Mouse (Mus musculus) heart, adult 2 months (tissue): Measurements from ENCODE around the gene Ugt1a10. TPM values are rescaled to one million over a fixed set of nuclear protein-coding genes. Genes with fewer than 3 reads are reported as not detected.
"Not testable (repeated sequence)": the region's sequence is repeated elsewhere in the genome, so short reads cannot be mapped to it uniquely, and the experiment has no call there.

ENCODE experiments used
- DNase-seq, 2 experiments: peaks; one replicate each; pipeline ENCODE4 v3.0.0; 2021
- H3K27ac ChIP-seq: fragments of 200-600 bp; 2 replicates; pipeline ENCODE4 v1.8.1; 2022
- H3K27me3 ChIP-seq: fragments of 200-500 bp; 2 replicates; pipeline ENCODE4 v1.6.1; 2012; ENCODE audit warnings: mild to moderate bottlenecking, low read length, inconsistent platforms, mixed read lengths; ENCODE audit not compliant: control insufficient read depth, insufficient read depth
- H3K36me3 ChIP-seq: fragments of 200-500 bp; 2 replicates; pipeline ENCODE4 v1.6.1; 2012; ENCODE audit warnings: low read length, inconsistent platforms; ENCODE audit not compliant: control insufficient read depth, insufficient read depth
- H3K4me1 ChIP-seq: fragments of 200-500 bp; 2 replicates; pipeline ENCODE4 v1.6.1; 2011; ENCODE audit warnings: low read length; ENCODE audit not compliant: control insufficient read depth, insufficient read depth
- H3K4me3 ChIP-seq: fragments of 200-600 bp; 2 replicates; pipeline ENCODE4 v1.8.1; 2022
- H3K79me2 ChIP-seq: fragments of 200-500 bp; replicated peaks from 2 replicates; pipeline ENCODE4 v1.6.1; 2012; ENCODE audit warnings: mild to moderate bottlenecking, inconsistent platforms, low read length, moderate library complexity, mixed read lengths; ENCODE audit not compliant: control insufficient read depth, insufficient read depth
- H3K9ac ChIP-seq: fragments of 200-500 bp; 2 replicates; pipeline ENCODE4 v1.6.1; 2012; ENCODE audit warnings: low read depth, mild to moderate bottlenecking, control low read depth, inconsistent platforms, low read length, mixed read lengths
- CTCF ChIP-seq: fragments of 200-600 bp; IDR thresholded peaks from 2 replicates; pipeline ENCODE4 v1.8.1; 2022; ENCODE audit warnings: antibody characterized with exemption, mild to moderate bottlenecking, moderate library complexity
- EP300 ChIP-seq: fragments of 200-500 bp; IDR thresholded peaks from 2 replicates; pipeline ENCODE4 v1.6.1; 2011; ENCODE audit warnings: low read depth, low read length, control low read depth; ENCODE audit not compliant: insufficient read depth
- POLR2A ChIP-seq: fragments of 200-500 bp; IDR thresholded peaks from 2 replicates; pipeline ENCODE4 v1.6.1; 2011; ENCODE audit warnings: mild to moderate bottlenecking, low read depth, low read length, control low read depth; ENCODE audit not compliant: insufficient read depth
- WGBS: fragments of 180-500 bp; shearing (Covaris S2); methylation state at CpG from one replicate; pipeline ENCODE4 v1.1.7; 2018; 5-methylcytosine and 5-hydroxymethylcytosine counted together
- intact Hi-C: fragments of 180-260 bp; cut with DNase I; formaldehyde crosslinking; loops from one replicate; pipeline ENCODE4 v1.15.1; 2025
- polyA plus RNA-seq: library from polyadenylated mRNA; depleted of rRNA; stranded (reverse); fragments of >200 nt; gene quantifications from 2 replicates; pipeline ENCODE4 v1.2.3, GENCODE M21; 2012
- total RNA-seq, 2 experiments: library from RNA; stranded (reverse); gene quantifications; 2 replicates each; pipeline ENCODE4 v1.2.3; 2021

The Ugt1a10 gene
- total and polyA plus RNA-seq, 3 experiments: not detected

DNA sequence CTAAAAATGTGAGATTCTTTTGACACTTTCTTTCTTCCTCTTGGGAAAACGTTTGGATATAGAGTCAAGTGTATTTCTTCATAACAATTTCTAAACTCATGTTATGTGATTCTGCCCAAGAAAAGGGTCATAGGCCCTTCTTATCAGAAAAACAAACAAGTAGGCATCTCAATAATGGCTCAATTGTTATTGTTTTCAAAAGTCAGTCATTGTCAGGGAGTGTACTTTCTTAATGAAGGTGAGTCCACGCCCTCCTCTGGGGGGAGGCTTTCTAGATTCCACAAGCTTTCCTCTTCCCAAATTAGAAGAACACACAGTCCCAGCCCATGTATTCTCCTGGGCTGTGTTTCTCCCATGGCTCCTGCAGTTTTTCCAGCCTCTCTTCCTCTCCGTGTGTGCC is 32.3 kb downstream of the Ugt1a10 start, which contains the start of gene Ugt1a8:
Gene Ugt1a8 (plus strand): TSS at position 301 of the 400 bp plus-strand sequence.
- WGBS: 57% methylated on average over 3 of the region's 3 CpGs
- H3K4me3 ChIP-seq: no peak within 1 kb of the TSS

DNA sequence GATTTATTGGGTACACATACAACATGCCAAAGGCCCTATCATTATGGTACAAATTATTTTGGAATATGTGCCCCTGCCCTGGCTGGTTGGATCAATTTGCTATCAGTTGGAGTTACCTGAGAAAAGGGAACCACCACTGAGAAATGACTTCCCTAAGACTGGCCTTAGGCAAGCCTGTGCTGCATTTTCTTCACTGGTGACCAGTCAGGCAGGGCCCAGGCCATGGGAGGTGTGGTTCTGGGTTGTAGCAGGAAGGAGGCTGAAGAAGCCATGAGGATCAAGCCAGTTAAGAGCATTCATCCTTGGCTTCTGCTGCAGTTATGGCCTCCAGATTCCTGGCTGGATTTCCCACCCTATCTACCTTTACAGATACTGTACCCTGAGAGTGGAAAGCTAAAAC is 37.2 kb downstream of the Ugt1a10 start:
- Histone ChIP-seq H3K4me3 (no peak overlapping the region), H3K9ac (no peak overlapping the region), H3K27ac (no peak overlapping the region), H3K36me3 (no peaks in the 10 kb centered on the region), H3K27me3 (no peaks in the 10 kb centered on the region), H3K79me2 (no peaks in the 10 kb centered on the region), H3K4me1 (no peaks in the 10 kb centered on the region)
- TF ChIP-seq CTCF: no peak
- no peak for TF ChIP-seq EP300
- no peak for TF ChIP-seq POLR2A
- no peak for DNase-seq
- intact Hi-C loops: no loop called here

More for the DNA sequence above, 32.3 kb downstream of the Ugt1a10 start, which contains the start of gene Ugt1a8:
- no peak within 1 kb of the TSS for H3K27ac ChIP-seq
- no peaks in the 10 kb centered on the region for H3K27me3 ChIP-seq
- H3K36me3 ChIP-seq: no peaks in the 10 kb centered on the region
- intact Hi-C loops: no loop called here
- H3K79me2 ChIP-seq: no peaks in the 10 kb centered on the region
- no peaks in the 10 kb centered on the region for H3K4me1 ChIP-seq
- no peak within 1 kb of the TSS for H3K9ac ChIP-seq
- DNase-seq: no peak
- TF ChIP-seq POLR2A (no peak), EP300 (no peak), CTCF (no peak)

- not testable (repeated sequence) for H3K27ac ChIP-seq
- 52% methylated on average over 3 of the region's 3 CpGs for WGBS
Observed at GRCm38 (mm10) chr1:88094270-88094676, 39.1 kb downstream of the Ugt1a10 start.

GRCm38 (mm10) chr1:88094941-88095492 is 39.8 kb downstream of the Ugt1a10 start, which contains the start of gene Ugt1a7c:
Gene Ugt1a7c, plus strand, starts transcription at chr1:88095062.
- Histone ChIP-seq H3K27ac (no peak within 1 kb of the TSS; the same call in 1 of the 2 replicates), H3K79me2 (no peaks in the 10 kb centered on the region), H3K27me3 (no peaks in the 10 kb centered on the region), H3K4me3 (no peak within 1 kb of the TSS), H3K36me3 (no peaks in the 10 kb centered on the region), H3K4me1 (no peaks in the 10 kb centered on the region), H3K9ac (no peak within 1 kb of the TSS)
- intact Hi-C loops: no loop called here
- TF ChIP-seq POLR2A: no peak
- no peak for TF ChIP-seq EP300
- TF ChIP-seq CTCF: no peak
- peak; percentile 48 to 61 for DNase-seq
- 30% methylated on average over 10 of the region's 10 CpGs for WGBS

More at GRCm38 (mm10) chr1:88094270-88094676, 39.1 kb downstream of the Ugt1a10 start:
- H3K4me3 ChIP-seq, H3K9ac ChIP-seq, H3K36me3 ChIP-seq, H3K4me1 ChIP-seq, H3K27me3 ChIP-seq, H3K79me2 ChIP-seq, intact Hi-C loops: not testable (repeated sequence)
- peak; percentile 20; the same call in 1 of the 2 replicates for TF ChIP-seq CTCF
- DNase-seq: peak in 1 of 2 experiments; percentile 17

- H3K9ac ChIP-seq, H3K36me3 ChIP-seq, H3K4me3 ChIP-seq, H3K4me1 ChIP-seq, H3K27me3 ChIP-seq, DNase-seq, H3K79me2 ChIP-seq, H3K27ac ChIP-seq, intact Hi-C loops: not testable (repeated sequence)
- 78% methylated on average over 3 of the region's 3 CpGs for WGBS
Observed at GRCm38 (mm10) chr1:88098546-88098945, 43.4 kb downstream of the Ugt1a10 start.

DNA sequence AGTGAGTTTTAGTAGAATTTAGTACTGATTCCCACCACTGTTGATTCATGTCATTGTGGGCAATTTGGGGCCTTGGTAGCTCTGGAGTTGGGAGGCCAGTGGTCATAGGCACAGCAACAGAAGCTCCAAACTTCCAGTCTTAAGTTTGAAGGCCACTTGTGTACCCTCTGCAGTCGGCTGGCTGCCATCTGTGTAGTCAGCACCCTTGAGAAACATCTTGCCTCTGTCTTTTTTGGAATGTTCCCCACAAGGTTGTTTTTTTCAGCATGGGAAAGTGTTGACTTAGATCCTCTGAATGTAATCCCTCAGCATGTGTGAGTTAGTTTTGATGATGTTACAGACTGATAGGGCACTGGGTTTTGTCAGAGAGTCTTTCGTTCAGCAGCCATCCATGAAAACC is 44.5 kb downstream of the Ugt1a10 start:
- H3K9ac ChIP-seq, DNase-seq, H3K36me3 ChIP-seq, H3K27me3 ChIP-seq, H3K4me1 ChIP-seq, H3K79me2 ChIP-seq, H3K27ac ChIP-seq, H3K4me3 ChIP-seq, intact Hi-C loops: not testable (repeated sequence)
- WGBS: 68% methylated on average over 2 of the region's 2 CpGs

DNA sequence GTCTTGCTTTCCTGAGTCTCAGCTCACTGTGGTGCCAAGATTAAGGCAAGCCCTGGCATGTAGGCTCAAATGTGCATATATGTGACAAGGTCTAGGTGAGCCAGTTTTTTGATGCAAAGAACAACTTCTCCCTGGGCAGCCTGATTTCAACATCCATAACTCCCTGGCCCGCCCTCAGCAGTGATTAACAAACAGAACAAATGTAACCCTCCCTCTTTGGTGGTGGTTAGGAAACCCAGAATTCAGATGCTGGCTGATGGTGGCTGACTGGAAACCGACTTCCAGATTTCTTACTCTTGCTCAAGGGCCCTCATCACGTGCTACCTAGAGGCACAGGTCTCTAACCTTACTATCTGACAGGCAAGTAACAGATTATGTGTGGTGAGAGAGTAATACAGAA is 47.8 kb downstream of the Ugt1a10 start, which contains the start of gene Ugt1a6b:
Gene Ugt1a6b (plus strand): TSS at position 234 of the 400 bp plus-strand sequence.
- peak in 1 of 2 experiments; percentile 18 for DNase-seq
- H3K36me3 ChIP-seq, H3K79me2 ChIP-seq, H3K4me1 ChIP-seq, H3K9ac ChIP-seq, intact Hi-C loops, H3K27ac ChIP-seq, H3K27me3 ChIP-seq, H3K4me3 ChIP-seq: not testable (repeated sequence)
- 41% methylated on average over 3 of the region's 3 CpGs for WGBS

DNA sequence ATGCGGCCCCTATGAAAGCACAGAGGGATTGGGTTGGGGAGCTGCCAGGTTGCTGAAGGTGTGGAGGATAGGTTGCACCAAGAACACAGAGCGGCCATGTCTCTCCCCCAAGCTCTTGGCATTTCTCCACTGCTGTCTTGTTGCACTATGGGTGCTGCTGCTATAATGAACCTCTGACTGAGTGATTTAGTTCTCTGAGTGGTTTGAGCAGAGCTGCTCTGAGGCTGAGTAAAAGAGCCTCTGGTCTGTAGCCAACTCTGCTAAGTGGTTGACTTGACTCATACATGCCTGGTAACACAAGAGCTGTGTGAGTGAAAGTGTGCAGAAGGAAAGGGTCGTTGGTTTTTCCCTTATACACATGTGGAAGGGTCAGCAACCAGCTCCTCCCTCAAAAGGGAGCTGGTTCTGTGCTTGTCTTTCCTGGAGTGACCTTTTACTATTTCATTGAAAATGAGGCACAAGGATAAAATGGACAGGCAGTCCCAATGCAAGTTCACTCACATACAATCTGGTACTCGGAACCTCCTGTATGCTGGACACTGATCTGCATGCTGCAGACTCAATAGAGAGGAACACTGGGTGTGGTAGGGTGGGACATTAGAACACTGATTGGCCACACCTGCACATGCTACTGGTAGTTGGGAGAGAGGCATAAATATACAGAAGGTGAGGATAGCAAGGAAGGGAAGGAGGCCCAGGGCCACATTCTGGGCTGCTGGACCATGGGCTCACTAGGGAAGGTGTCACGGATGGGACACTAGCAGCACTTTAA is 48.7 kb downstream of the Ugt1a10 start:
- DNase-seq, H3K27me3 ChIP-seq, H3K79me2 ChIP-seq, intact Hi-C loops, H3K27ac ChIP-seq, H3K4me1 ChIP-seq, H3K36me3 ChIP-seq, H3K9ac ChIP-seq, H3K4me3 ChIP-seq: not testable (repeated sequence)
- 71% methylated on average over 5 of the region's 5 CpGs for WGBS
